Mouse (Mus musculus) megakaryocyte, embryonic 14.5 days (primary cell): ENCODE measurements around the gene Sh3bgrl2. TPM values are rescaled to one million over a fixed set of nuclear protein-coding genes. Genes with fewer than 3 reads are reported as not detected.

Experiments
- H3K27me3 ChIP-seq: replicated peaks from 2 replicates; pipeline ENCODE3; 2012; ENCODE audit warnings: inconsistent platforms
- H3K36me3 ChIP-seq: replicated peaks from 2 replicates; pipeline ENCODE3; 2012; ENCODE audit warnings: low read length, inconsistent platforms, mixed read lengths
- H3K4me1 ChIP-seq: 2 replicates; pipeline ENCODE4 v1.6.1; 2012; ENCODE audit warnings: inconsistent platforms
- H3K4me3 ChIP-seq: replicated peaks from 2 replicates; pipeline ENCODE3; 2012; ENCODE audit warnings: moderate library complexity, mild to moderate bottlenecking, inconsistent platforms
- H3K9me3 ChIP-seq: 2 replicates; pipeline ENCODE4 v1.6.1; 2012; ENCODE audit warnings: inconsistent platforms
- FLI1 ChIP-seq: IDR thresholded peaks from 2 replicates; pipeline ENCODE4 v1.6.1; 2012; ENCODE audit warnings: low read length, inconsistent platforms, mixed read lengths
- GATA1 ChIP-seq: IDR thresholded peaks from 3 replicates; pipeline ENCODE4 v1.6.1; 2012; ENCODE audit warnings: mixed read lengths, low read length, inconsistent platforms, borderline replicate concordance
- polyA plus RNA-seq: library from polyadenylated mRNA; stranded (reverse); fragments of >175 nt; gene quantifications from 2 replicates; pipeline ENCODE4 v1.2.3, GENCODE M21; 2012; ENCODE audit warnings: low replicate concordance; ENCODE audit not compliant: insufficient read depth

The Sh3bgrl2 gene
- polyA plus RNA-seq, 1 experiment, result 3.8 TPM

DNA sequence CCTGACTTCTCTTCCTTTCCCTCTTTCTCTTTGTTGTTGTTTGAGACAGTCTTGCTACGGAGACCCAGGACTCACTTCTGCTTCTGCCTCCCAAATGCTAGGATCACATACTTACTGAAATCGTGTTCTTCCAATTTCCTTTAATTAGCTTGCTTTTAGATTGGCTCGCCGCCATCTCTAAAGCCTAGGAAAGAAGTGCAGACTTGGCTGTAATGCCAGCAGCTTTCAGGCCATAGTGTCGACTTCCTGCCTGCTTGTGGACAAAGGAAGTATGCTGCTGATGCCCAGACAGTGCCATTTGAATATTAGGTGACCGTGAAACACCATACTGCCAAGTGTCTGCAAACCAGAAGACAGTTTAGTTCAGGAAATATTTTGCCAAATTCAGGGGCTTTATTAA, 51.4 kb downstream of the Sh3bgrl2 start:
- no peak overlapping the region for H3K4me3 ChIP-seq
- no peaks in the 10 kb centered on the region for H3K27me3 ChIP-seq
- no peaks in the 10 kb centered on the region for H3K9me3 ChIP-seq
- H3K36me3 ChIP-seq, result peaks cover 77% of the 10 kb centered on the region
- TF ChIP-seq GATA1 (no peak), FLI1 (no peak)
- peaks cover 4% of the 10 kb centered on the region; the same call in 1 of the 2 replicates for H3K4me1 ChIP-seq

DNA sequence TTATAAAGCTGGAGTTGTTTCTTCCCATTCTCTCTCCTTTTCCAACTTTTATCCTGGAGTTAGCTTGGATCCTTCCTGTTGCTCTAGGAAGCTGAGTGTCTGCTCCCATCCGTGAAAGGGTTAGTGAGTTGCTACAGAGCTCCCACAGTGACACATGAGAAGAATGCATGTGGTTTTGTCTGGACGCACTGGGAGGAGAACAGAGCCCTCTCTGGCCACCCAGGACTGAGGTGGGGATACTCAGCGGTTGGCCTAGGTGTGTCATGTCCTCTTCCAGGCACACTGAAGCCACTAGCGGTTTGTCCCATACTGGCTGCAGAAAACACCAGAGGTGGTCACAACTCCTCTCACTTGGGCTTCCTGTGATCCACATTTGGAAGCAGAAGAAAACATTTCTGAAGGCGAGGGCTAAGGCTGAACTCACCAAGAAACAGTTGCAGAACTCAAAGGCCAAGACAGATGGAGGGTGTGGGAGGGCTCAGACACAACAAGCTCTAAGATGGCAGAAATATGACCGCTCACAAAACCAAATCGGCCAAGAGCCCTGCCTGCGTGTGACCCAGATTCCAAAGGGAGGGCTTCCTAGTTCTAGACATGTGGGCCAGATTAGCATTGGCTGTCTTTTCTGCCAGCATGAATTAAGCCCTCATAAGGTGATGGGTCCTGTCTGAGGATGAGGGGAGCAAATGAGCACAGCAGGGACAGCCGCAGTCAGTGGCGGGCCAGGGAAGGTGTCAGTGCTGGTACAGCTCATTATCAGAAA, 52.3 kb downstream of the Sh3bgrl2 start:
- TF ChIP-seq FLI1 (no peak), GATA1 (no peak)
- peaks cover 4% of the 10 kb centered on the region; the same call in 1 of the 2 replicates for H3K4me1 ChIP-seq
- peaks cover 71% of the 10 kb centered on the region for H3K36me3 ChIP-seq
- no peak overlapping the region for H3K4me3 ChIP-seq
- H3K9me3 ChIP-seq, result no peaks in the 10 kb centered on the region
- no peaks in the 10 kb centered on the region for H3K27me3 ChIP-seq

DNA sequence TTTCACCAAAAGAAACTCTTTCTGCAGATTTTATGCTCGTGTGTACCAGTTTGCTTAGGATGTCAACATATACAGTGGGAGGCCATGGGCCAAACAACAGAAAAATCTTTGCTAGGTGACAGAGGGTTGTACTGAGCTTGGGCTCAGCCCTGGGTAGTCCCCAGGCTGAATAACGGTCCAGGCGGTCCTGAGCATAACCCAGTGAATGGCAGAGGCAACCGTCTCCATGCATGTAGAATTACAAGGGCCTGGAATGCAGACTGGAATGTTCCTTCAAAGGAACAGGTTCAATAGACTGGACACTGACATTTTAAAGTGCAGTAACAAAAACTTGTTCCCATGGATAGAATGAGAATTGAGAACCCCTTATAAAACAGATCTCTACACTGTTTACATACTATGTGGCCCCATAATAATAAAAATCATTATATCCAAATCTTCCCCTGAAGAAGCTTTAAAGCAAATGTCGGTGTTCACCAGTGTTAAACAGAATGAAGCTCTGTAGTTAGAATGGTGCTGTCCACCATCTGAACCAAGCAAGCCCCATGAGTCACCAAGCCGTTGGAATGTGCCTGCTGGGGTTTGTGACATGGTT, 54.1 kb downstream of the Sh3bgrl2 start:
- H3K4me1 ChIP-seq, result peaks cover 8% of the 10 kb centered on the region; the same call in 1 of the 2 replicates
- H3K9me3 ChIP-seq, result no peaks in the 10 kb centered on the region
- H3K36me3 ChIP-seq, result peaks cover 62% of the 10 kb centered on the region
- TF ChIP-seq FLI1 (no peak), GATA1 (no peak)
- no peaks in the 10 kb centered on the region for H3K27me3 ChIP-seq
- H3K4me3 ChIP-seq, result no peak overlapping the region

GRCm38 (mm10) chr9:83603159-83603558, 55.0 kb downstream of the Sh3bgrl2 start:
- Histone ChIP-seq H3K36me3 (peaks cover 57% of the 10 kb centered on the region), H3K4me3 (no peak overlapping the region), H3K27me3 (no peaks in the 10 kb centered on the region), H3K4me1 (peaks cover 8% of the 10 kb centered on the region; the same call in 1 of the 2 replicates), H3K9me3 (no peaks in the 10 kb centered on the region)
- TF ChIP-seq FLI1 (no peak), GATA1 (no peak)

- peaks cover 31% of the 10 kb centered on the region for H3K36me3 ChIP-seq
- H3K9me3 ChIP-seq, result no peaks in the 10 kb centered on the region
- no peaks in the 10 kb centered on the region for H3K27me3 ChIP-seq
- H3K4me3 ChIP-seq, result no peak overlapping the region
- H3K4me1 ChIP-seq, result peaks cover 3% of the 10 kb centered on the region; the same call in 1 of the 2 replicates
- TF ChIP-seq FLI1, result no peak
- TF ChIP-seq GATA1, result no peak
Measured at GRCm38 (mm10) chr9:83605886-83606640, 57.9 kb downstream of the Sh3bgrl2 start.

GRCm38 (mm10) chr9:83608135-83608534, 60.0 kb downstream of the Sh3bgrl2 start:
- Histone ChIP-seq H3K4me1 (peaks cover 3% of the 10 kb centered on the region; the same call in 1 of the 2 replicates), H3K27me3 (no peaks in the 10 kb centered on the region), H3K4me3 (no peak overlapping the region), H3K36me3 (peaks cover 21% of the 10 kb centered on the region), H3K9me3 (no peaks in the 10 kb centered on the region)
- TF ChIP-seq FLI1, result no peak
- no peak for TF ChIP-seq GATA1

GRCm38 (mm10) chr9:83609422-83610297, 61.5 kb downstream of the Sh3bgrl2 start:
- TF ChIP-seq FLI1 (no peak), GATA1 (no peak)
- Histone ChIP-seq H3K27me3 (no peaks in the 10 kb centered on the region), H3K4me3 (no peak overlapping the region), H3K9me3 (no peaks in the 10 kb centered on the region), H3K4me1 (peaks cover 3% of the 10 kb centered on the region; the same call in 1 of the 2 replicates), H3K36me3 (peaks cover 12% of the 10 kb centered on the region)

GRCm38 (mm10) chr9:83615912-83616585, 67.9 kb downstream of the Sh3bgrl2 start:
- TF ChIP-seq FLI1 (no peak), GATA1 (no peak)
- H3K4me3 ChIP-seq, result no peak overlapping the region
- H3K4me1 ChIP-seq, result no peaks in the 10 kb centered on the region; the same call in 1 of the 2 replicates
- H3K27me3 ChIP-seq, result no peaks in the 10 kb centered on the region
- H3K36me3 ChIP-seq, result no peaks in the 10 kb centered on the region
- H3K9me3 ChIP-seq, result no peaks in the 10 kb centered on the region
